Mouse (Mus musculus) cerebellum, adult 2 months (tissue): Measurements from ENCODE around the gene Tmco3. TPM values are rescaled to one million over a fixed set of nuclear protein-coding genes. Genes with fewer than 3 reads are reported as not detected.
"Not testable (repeated sequence)": the region's sequence is repeated elsewhere in the genome, so short reads cannot be mapped to it uniquely, and the experiment has no call there.

Experiments
- DNase-seq, 2 experiments: peaks; one replicate each; pipeline ENCODE4 v3.0.0; 2021
- H3K27ac ChIP-seq: fragments of 200-500 bp; 2 replicates; pipeline ENCODE4 v1.5.1; 2012; ENCODE audit warnings: low read length, control low read depth, inconsistent platforms; ENCODE audit not compliant: insufficient read depth
- H3K27me3 ChIP-seq: fragments of 200-500 bp; 2 replicates; pipeline ENCODE4 v1.6.1; 2012; ENCODE audit warnings: inconsistent platforms, mild to moderate bottlenecking, low read length, moderate library complexity; ENCODE audit not compliant: control insufficient read depth, insufficient read depth
- H3K4me1 ChIP-seq: fragments of 200-500 bp; 2 replicates; pipeline ENCODE4 v1.6.1; 2011; ENCODE audit warnings: low read length; ENCODE audit not compliant: control insufficient read depth, insufficient read depth
- H3K4me3 ChIP-seq: fragments of 200-500 bp; replicated peaks from 2 replicates; pipeline ENCODE3; 2011; ENCODE audit warnings: mild to moderate bottlenecking, low read depth, low read length, control low read depth; ENCODE audit not compliant: insufficient read depth
- CTCF ChIP-seq: fragments of 200-500 bp; IDR thresholded peaks from 2 replicates; pipeline ENCODE4 v1.5.1; 2011; ENCODE audit warnings: low read depth, mild to moderate bottlenecking, control low read depth, low read length, moderate library complexity, borderline replicate concordance; ENCODE audit not compliant: insufficient read depth
- POLR2A ChIP-seq: fragments of 200-500 bp; IDR thresholded peaks from 2 replicates; pipeline ENCODE4 v1.6.1; 2011; ENCODE audit warnings: low read length, control low read depth, borderline replicate concordance; ENCODE audit not compliant: insufficient read depth
- WGBS: fragments of 180-500 bp; shearing (Covaris S2); methylation state at CpG from one replicate; pipeline ENCODE4 v1.1.7; 2018; 5-methylcytosine and 5-hydroxymethylcytosine counted together
- polyA plus RNA-seq: library from polyadenylated mRNA; depleted of rRNA; stranded (reverse); fragments of >200 nt; gene quantifications from 2 replicates; pipeline ENCODE4 v1.2.3, GENCODE M21; 2012

Gene Tmco3
- polyA plus RNA-seq, 1 experiment: 55.2 TPM

- Histone ChIP-seq H3K27me3 (no peaks in the 10 kb centered on the region), H3K4me3 (no peak overlapping the region), H3K4me1 (no peaks in the 10 kb centered on the region), H3K27ac (no peak overlapping the region)
- WGBS: 90% methylated on average over 3 of the region's 3 CpGs
- TF ChIP-seq CTCF (no peak), POLR2A (no peak)
- DNase-seq: no peak
These were observed 26.9 kb downstream of the Tmco3 start for GRCm38 (mm10) chr8:13314922-13315321.

- Histone ChIP-seq H3K27me3 (no peaks in the 10 kb centered on the region), H3K4me1 (no peaks in the 10 kb centered on the region), H3K4me3 (no peak overlapping the region), H3K27ac (no peak overlapping the region)
- TF ChIP-seq POLR2A (no peak), CTCF (no peak)
- DNase-seq: no peak
- WGBS: 92% methylated on average over 10 of the region's 10 CpGs
These were observed 28.7 kb downstream of the Tmco3 start for GRCm38 (mm10) chr8:13316671-13317070.

GRCm38 (mm10) chr8:13326598-13326997 lies 38.6 kb downstream of the Tmco3 start:
- WGBS: 39% methylated on average over 5 of the region's 5 CpGs
- H3K27me3 ChIP-seq: no peaks in the 10 kb centered on the region
- no peaks in the 10 kb centered on the region for H3K4me1 ChIP-seq
- no peak overlapping the region for H3K4me3 ChIP-seq
- TF ChIP-seq CTCF (no peak; the same call in 1 of the 2 replicates), POLR2A (no peak)
- DNase-seq: peak in 1 of 2 experiments; percentile 20
- no peak overlapping the region for H3K27ac ChIP-seq

- H3K4me1 ChIP-seq: no peaks in the 10 kb centered on the region
- DNase-seq: no peak
- WGBS: 38% methylated on average over 1 of the region's 1 CpGs
- H3K27ac ChIP-seq: no peak overlapping the region
- no peak overlapping the region for H3K4me3 ChIP-seq
- TF ChIP-seq POLR2A (no peak), CTCF (no peak)
- no peaks in the 10 kb centered on the region for H3K27me3 ChIP-seq
These were observed 46.7 kb downstream of the Tmco3 start for GRCm38 (mm10) chr8:13334671-13335070.

- not testable (repeated sequence) for H3K27me3 ChIP-seq, H3K4me3 ChIP-seq, DNase-seq, H3K27ac ChIP-seq
- WGBS: 87% methylated on average over 6 of the region's 6 CpGs
- H3K4me1 ChIP-seq: peaks cover 12% of the 10 kb centered on the region
These were observed 49.3 kb downstream of the Tmco3 start for GRCm38 (mm10) chr8:13337245-13337644.

- no peak for DNase-seq
- H3K27ac ChIP-seq: no peak overlapping the region
- TF ChIP-seq POLR2A: no peak
- no peak for TF ChIP-seq CTCF
- WGBS: 77% methylated on average over 3 of the region's 3 CpGs
- H3K4me3 ChIP-seq: no peak overlapping the region
- no peaks in the 10 kb centered on the region for H3K27me3 ChIP-seq
- peaks cover 12% of the 10 kb centered on the region for H3K4me1 ChIP-seq
These were observed 49.7 kb downstream of the Tmco3 start for GRCm38 (mm10) chr8:13337678-13338077.

- TF ChIP-seq CTCF (no peak), POLR2A (peak; percentile 31; the same call in 1 of the 2 replicates)
- H3K27ac ChIP-seq: 0 out of 2 replicates have a peak within 1 kb of the TSS, but pooled peaks have one; percentile 24
- WGBS: under 1% methylated on average over 68 of the region's 72 CpGs
These were observed 50.4 kb downstream of the Tmco3 start, which contains the start of gene Tfdp1 for GRCm38 (mm10) chr8:13338255-13338860. Gene Tfdp1 (plus strand): TSS chr8:13338751.

GRCm38 (mm10) chr8:13338901-13339645 lies 51.1 kb downstream of the Tmco3 start:
- DNase-seq: peak; percentile 46 to 53
- TF ChIP-seq POLR2A (no peak), CTCF (no peak)
- Histone ChIP-seq H3K4me1 (peaks cover 12% of the 10 kb centered on the region), H3K27ac (0 out of 2 replicates have a peak overlapping the region, but pooled peaks have one; percentile 24), H3K4me3 (peak overlapping the region; percentile 74), H3K27me3 (no peaks in the 10 kb centered on the region)
- WGBS: under 1% methylated on average over 64 of the region's 70 CpGs

More at GRCm38 (mm10) chr8:13338255-13338860, 50.4 kb downstream of the Tmco3 start, which contains the start of gene Tfdp1:
- H3K4me3 ChIP-seq: peak within 1 kb of the TSS; percentile 74
- peak; percentile 84 to 88 for DNase-seq
- no peaks in the 10 kb centered on the region for H3K27me3 ChIP-seq
- H3K4me1 ChIP-seq: peaks cover 12% of the 10 kb centered on the region
